Mouse (Mus musculus): Measurements from ENCODE around the gene Tmem198.

The Tmem198 gene

GRCm38 (mm10) chr1:75478916-75479634 lies at the start of gene Tmem198, which contains the start of gene Chpf:
Gene Tmem198, plus strand, starts transcription at chr1:75479532.
Gene Chpf, minus strand, starts transcription at chr1:75479307.
- CTCF ChIA-PET: interaction anchor here (1.7 kb wide), 1 partner anchor 41 kb away, joined by 7 read pairs; no protein-coding TSS in a partner anchor

GRCm38 (mm10) chr1:75435475-75436328 lies 43.6 kb upstream of the Tmem198 start, which contains the start of gene Gmppa:
Gene Gmppa, plus strand, starts transcription at chr1:75435930.
- CTCF ChIA-PET: interaction anchor here (0.6 kb wide), 1 partner anchor 191 kb away, joined by 5 read pairs; no protein-coding TSS in a partner anchor

GRCm38 (mm10) chr1:75438782-75439181 lies 40.5 kb upstream of the Tmem198 start:
- CTCF ChIA-PET: no interaction called here

- CTCF ChIA-PET: no interaction called here
These were observed 38.7 kb upstream of the Tmem198 start for GRCm38 (mm10) chr1:75440661-75441060.

GRCm38 (mm10) chr1:75441471-75441996 lies 37.8 kb upstream of the Tmem198 start:
- CTCF ChIA-PET: no interaction called here

GRCm38 (mm10) chr1:75442171-75442570 lies 37.2 kb upstream of the Tmem198 start:
- CTCF ChIA-PET: interaction anchor here (0.6 to 0.7 kb wide), 2 partner anchors 35 to 900 kb away, joined by 3 read pairs; no protein-coding TSS in a partner anchor

GRCm38 (mm10) chr1:75442811-75443210 lies 36.5 kb upstream of the Tmem198 start:
- CTCF ChIA-PET: interaction anchor here (0.6 to 0.7 kb wide), 2 partner anchors 35 to 901 kb away, joined by 3 read pairs; no protein-coding TSS in a partner anchor

GRCm38 (mm10) chr1:75443247-75444024 lies 35.9 kb upstream of the Tmem198 start:
- CTCF ChIA-PET: interaction anchor here (0.8 kb wide), 1 partner anchor 24 kb away, joined by 3 read pairs; no protein-coding TSS in a partner anchor

GRCm38 (mm10) chr1:75444208-75444607 lies 35.1 kb upstream of the Tmem198 start:
- CTCF ChIA-PET: interaction anchor here (0.8 kb wide), 1 partner anchor 23 kb away, joined by 3 read pairs; no protein-coding TSS in a partner anchor

- CTCF ChIA-PET: no interaction called here
These were observed 34.1 kb upstream of the Tmem198 start for GRCm38 (mm10) chr1:75445141-75445701.

- CTCF ChIA-PET: interaction anchor here (0.6 to 0.7 kb wide), 2 partner anchors 266 to 379 kb away, joined by 3 to 4 read pairs; partner anchors contain the start of gene Abcb6
These were observed 33.4 kb upstream of the Tmem198 start for GRCm38 (mm10) chr1:75445751-75446611.

- CTCF ChIA-PET: interaction anchor here (0.6 to 0.7 kb wide), 2 partner anchors 266 to 379 kb away, joined by 3 to 4 read pairs; partner anchors contain the start of gene Abcb6
These were observed 32.7 kb upstream of the Tmem198 start for GRCm38 (mm10) chr1:75446656-75447055.

- CTCF ChIA-PET: interaction anchor here (1.1 kb wide), 1 partner anchor 29 kb away, joined by 3 read pairs; no protein-coding TSS in a partner anchor
These were observed 31.9 kb upstream of the Tmem198 start for GRCm38 (mm10) chr1:75447265-75448051.

- CTCF ChIA-PET: interaction anchor here (1.1 to 1.3 kb wide), 2 partner anchors 20 to 28 kb away, joined by 3 read pairs; no protein-coding TSS in a partner anchor
These were observed 31.3 kb upstream of the Tmem198 start for GRCm38 (mm10) chr1:75448052-75448431.

GRCm38 (mm10) chr1:75448937-75449336 lies 30.4 kb upstream of the Tmem198 start:
- CTCF ChIA-PET: interaction anchor here (0.8 to 1.3 kb wide), 2 partner anchors 14 to 19 kb away, joined by 3 read pairs; no protein-coding TSS in a partner anchor

GRCm38 (mm10) chr1:75449377-75450135 lies 29.8 kb upstream of the Tmem198 start:
- CTCF ChIA-PET: interaction anchor here (0.8 to 1.3 kb wide), 2 partner anchors 13 to 18 kb away, joined by 3 read pairs; no protein-coding TSS in a partner anchor

- CTCF ChIA-PET: no interaction called here
These were observed 28.9 kb upstream of the Tmem198 start, which contains the start of gene Asic4 for GRCm38 (mm10) chr1:75450314-75451005. Gene Asic4, plus strand, starts transcription at chr1:75450436.
